Mouse (Mus musculus) midbrain, embryonic 16.5 days (tissue): ENCODE results near the gene H2-T3. TPM values are rescaled to one million over a fixed set of nuclear protein-coding genes. Genes with fewer than 3 reads are reported as not detected.
"Not testable (repeated sequence)": the region's sequence is repeated elsewhere in the genome, so short reads cannot be mapped to it uniquely, and the experiment has no call there.

Source experiments
- ATAC-seq: fragments of 200-750 bp; cut with Nextera tagmentation; 2 replicates; pipeline ENCODE4 v1.8.0; 2017; ENCODE audit warnings: moderate TSS enrichment
- H3K27ac ChIP-seq: fragments of 300-500 bp; sonication (generic); 2 replicates; pipeline ENCODE4 v1.5.1; 2014; ENCODE audit warnings: mild to moderate bottlenecking, low read length, mixed read lengths
- H3K27me3 ChIP-seq: fragments of 300-500 bp; sonication (generic); 2 replicates; pipeline ENCODE4 v1.6.1; 2014; ENCODE audit warnings: low read depth, low read length, mixed read lengths; ENCODE audit not compliant: control insufficient read depth, insufficient read depth
- H3K36me3 ChIP-seq: fragments of 300-500 bp; sonication (generic); 2 replicates; pipeline ENCODE4 v1.6.1; 2014; ENCODE audit warnings: mild to moderate bottlenecking, low read length, moderate library complexity, mixed read lengths; ENCODE audit not compliant: control insufficient read depth, insufficient read depth
- H3K4me1 ChIP-seq: fragments of 300-500 bp; sonication (generic); 2 replicates; pipeline ENCODE4 v1.6.1; 2014; ENCODE audit warnings: mild to moderate bottlenecking, low read length, mixed read lengths; ENCODE audit not compliant: control insufficient read depth, insufficient read depth
- H3K4me2 ChIP-seq: fragments of 300-500 bp; sonication (generic); 2 replicates; pipeline ENCODE4 v1.6.1; 2014; ENCODE audit warnings: mild to moderate bottlenecking, low read length, mixed read lengths
- H3K4me3 ChIP-seq: fragments of 300-500 bp; sonication (generic); 2 replicates; pipeline ENCODE4 v1.5.1; 2014; ENCODE audit warnings: low read depth, mild to moderate bottlenecking, low read length, moderate library complexity, mixed read lengths
- H3K9ac ChIP-seq: fragments of 300-500 bp; sonication (generic); 2 replicates; pipeline ENCODE4 v1.6.1; 2014; ENCODE audit warnings: low read depth, low read length, mixed read lengths
- H3K9me3 ChIP-seq: fragments of 300-500 bp; sonication (generic); replicated peaks from 2 replicates; pipeline ENCODE4 v1.6.1; 2014; ENCODE audit warnings: mild to moderate bottlenecking, low read length, mixed read lengths; ENCODE audit not compliant: control insufficient read depth, poor library complexity, severe bottlenecking
- WGBS: fragments of 180-500 bp; shearing (Covaris S2); extraction: QIAGEN DNeasy Blood & Tissue Kit; methylation state at CpG from one replicate; pipeline ENCODE4 v1.1.7; 2014; 5-methylcytosine and 5-hydroxymethylcytosine counted together
- polyA plus RNA-seq: library from polyadenylated mRNA; unstranded; fragments of >200 nt; fragmentation: Nextera tagmentation; extraction: Ambion mirVana; gene quantifications from 2 replicates; pipeline ENCODE4 v1.2.1, GENCODE M21; 2015

H2-T3 gene
- not detected in 2 replicates for polyA plus RNA-seq

DNA sequence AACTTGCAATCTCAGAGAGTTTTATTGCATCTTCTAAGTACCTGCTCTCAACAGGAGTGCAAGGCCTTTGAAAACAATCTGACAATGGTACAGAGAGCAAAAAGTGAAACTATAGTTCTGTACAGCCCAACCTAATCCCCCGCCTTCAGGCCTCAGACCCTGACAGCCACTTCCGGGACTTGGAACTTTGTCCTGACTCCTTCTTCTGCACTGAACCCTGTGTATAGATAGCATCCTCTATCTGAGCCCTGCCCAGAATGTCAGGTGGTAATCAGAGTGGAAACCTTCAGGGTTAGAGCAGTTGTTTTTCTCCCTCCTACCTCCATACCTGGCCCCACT lies at the start of gene H2-T3:
Gene H2-T3 (minus strand): TSS at position 119 of the 339 bp plus-strand sequence.
- ATAC-seq: no peak
- no peaks in the 10 kb centered on the region for H3K36me3 ChIP-seq
- peaks cover 5% of the 10 kb centered on the region for H3K27me3 ChIP-seq
- H3K4me3 ChIP-seq: no peak within 1 kb of the TSS
- no peaks in the 10 kb centered on the region for H3K4me1 ChIP-seq
- no peak within 1 kb of the TSS for H3K4me2 ChIP-seq
- no peaks in the 10 kb centered on the region for H3K9me3 ChIP-seq
- 71% methylated on average over 2 of the region's 2 CpGs for WGBS
- H3K9ac ChIP-seq: no peak within 1 kb of the TSS
- H3K27ac ChIP-seq: no peak within 1 kb of the TSS

DNA sequence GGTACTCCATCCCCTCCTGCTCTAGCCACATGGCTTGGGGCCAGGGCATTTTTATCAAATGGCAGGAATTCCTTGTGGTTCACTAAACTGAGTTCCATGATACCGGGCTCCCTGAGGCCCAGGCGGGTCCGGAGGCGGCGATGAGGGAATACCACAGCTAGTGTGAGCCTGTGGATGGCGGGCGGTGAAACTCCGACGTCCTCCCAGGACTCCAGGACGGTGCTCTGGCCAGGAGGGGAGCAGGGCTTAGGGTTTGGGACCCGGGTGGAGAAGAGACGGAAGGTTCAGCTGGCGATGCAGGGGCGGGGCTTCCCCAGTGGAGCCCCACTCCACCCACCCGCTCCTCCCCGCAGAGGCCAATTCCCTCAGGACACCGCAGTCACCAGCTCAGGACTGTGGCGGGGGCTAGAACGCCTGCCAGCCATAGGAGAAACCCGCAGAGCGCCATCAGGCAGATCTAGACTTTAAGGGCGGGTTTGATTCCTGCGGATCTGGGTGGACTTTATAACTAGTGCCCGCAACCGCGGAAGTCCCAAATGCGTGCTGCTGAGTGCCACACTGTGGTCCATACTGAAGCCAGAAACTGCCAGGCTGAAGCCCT lies 47.3 kb upstream of the H2-T3 start:
- Histone ChIP-seq H3K4me1 (peaks cover 4% of the 10 kb centered on the region; the same call in 1 of the 2 replicates), H3K27ac (no peak overlapping the region), H3K4me2 (peak overlapping the region; percentile 69), H3K36me3 (no peaks in the 10 kb centered on the region), H3K27me3 (peaks cover 9% of the 10 kb centered on the region), H3K4me3 (peak overlapping the region; percentile 33), H3K9me3 (no peaks in the 10 kb centered on the region), H3K9ac (peak overlapping the region; percentile 55; the same call in 1 of the 2 replicates)
- 3% methylated on average over 27 of the region's 27 CpGs for WGBS
- ATAC-seq: peak; percentile 58; the same call in 1 of the 2 replicates

DNA sequence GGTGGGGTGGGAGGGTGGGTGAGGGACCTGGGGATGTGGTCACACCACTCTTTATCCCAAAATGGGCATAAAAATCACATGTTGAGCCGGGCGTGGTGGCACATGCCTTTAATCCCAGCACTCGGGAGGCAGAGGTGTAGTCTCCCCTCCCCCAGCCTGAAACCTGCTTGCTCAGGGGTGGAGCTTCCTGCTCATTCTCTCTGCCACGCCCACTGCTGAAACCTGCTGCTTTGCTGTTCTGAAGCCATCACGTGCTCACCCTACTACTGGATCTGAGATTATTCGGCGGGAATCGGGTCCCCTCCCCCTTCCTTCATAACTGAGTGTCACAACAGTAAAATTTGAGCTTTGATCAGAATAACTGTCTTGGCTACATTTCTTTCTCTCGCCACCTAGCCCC lies 45.2 kb upstream of the H2-T3 start:
- not testable (repeated sequence) for H3K36me3 ChIP-seq, H3K4me1 ChIP-seq, H3K4me2 ChIP-seq, H3K4me3 ChIP-seq, ATAC-seq, H3K9me3 ChIP-seq, H3K27me3 ChIP-seq, H3K27ac ChIP-seq, H3K9ac ChIP-seq
- whole genome bisulfite sequencing: 36% methylated on average over 8 of the region's 9 CpGs

DNA sequence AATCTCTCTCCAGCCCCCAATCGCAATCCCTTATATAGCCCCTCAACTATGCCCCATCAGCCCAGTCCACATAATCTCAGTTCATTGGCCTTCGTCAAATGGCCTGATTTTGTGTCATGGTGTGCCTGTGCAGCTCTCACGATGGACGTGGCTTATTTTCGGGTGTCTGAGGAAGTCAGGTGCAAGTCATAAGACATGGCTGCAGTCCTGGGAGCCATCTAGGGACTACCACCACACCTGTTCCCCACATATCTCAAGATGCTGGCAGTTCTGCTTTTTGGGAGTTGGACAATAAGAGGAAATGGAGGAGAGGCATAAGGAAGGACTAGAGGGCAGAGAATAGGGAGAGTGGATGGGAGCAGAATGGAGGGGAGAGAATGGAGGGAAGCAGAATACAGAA lies 43.5 kb upstream of the H2-T3 start:
- no peak overlapping the region for H3K4me3 ChIP-seq
- no peaks in the 10 kb centered on the region for H3K9me3 ChIP-seq
- no peaks in the 10 kb centered on the region for H3K36me3 ChIP-seq
- 90% methylated on average over 5 of the region's 5 CpGs for WGBS
- no peak overlapping the region for H3K4me2 ChIP-seq
- no peak overlapping the region for H3K9ac ChIP-seq
- ATAC-seq: no peak
- H3K27ac ChIP-seq: no peak overlapping the region
- peaks cover 13% of the 10 kb centered on the region for H3K27me3 ChIP-seq
- H3K4me1 ChIP-seq: peaks cover 4% of the 10 kb centered on the region; the same call in 1 of the 2 replicates

DNA sequence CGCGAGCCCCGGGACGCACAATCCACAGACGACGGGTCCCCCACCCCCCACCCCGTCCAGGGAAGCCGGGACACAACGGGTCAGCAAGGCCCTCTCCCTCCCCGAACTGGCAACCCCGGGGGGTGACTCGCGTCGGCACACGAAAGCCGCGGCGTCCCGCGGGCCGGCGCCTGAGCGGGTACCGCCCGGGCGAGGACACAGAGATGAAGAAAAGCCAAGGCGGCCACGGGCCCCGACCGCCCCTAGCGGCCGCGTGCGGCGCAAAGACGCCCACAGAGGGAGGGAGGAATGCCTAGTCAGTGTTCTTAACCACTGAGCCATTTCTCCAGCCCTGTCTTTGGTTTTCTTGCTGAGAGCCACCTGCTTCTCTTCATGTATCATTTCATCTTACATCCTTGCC lies 41.2 kb upstream of the H2-T3 start:
- Histone ChIP-seq H3K9ac (no peak overlapping the region), H3K36me3 (no peaks in the 10 kb centered on the region), H3K27me3 (peaks cover 10% of the 10 kb centered on the region; the same call in 1 of the 2 replicates), H3K27ac (no peak overlapping the region), H3K9me3 (no peaks in the 10 kb centered on the region), H3K4me1 (no peaks in the 10 kb centered on the region), H3K4me3 (no peak overlapping the region), H3K4me2 (no peak overlapping the region)
- WGBS: 7% methylated on average over 36 of the region's 36 CpGs
- ATAC-seq: no peak

DNA sequence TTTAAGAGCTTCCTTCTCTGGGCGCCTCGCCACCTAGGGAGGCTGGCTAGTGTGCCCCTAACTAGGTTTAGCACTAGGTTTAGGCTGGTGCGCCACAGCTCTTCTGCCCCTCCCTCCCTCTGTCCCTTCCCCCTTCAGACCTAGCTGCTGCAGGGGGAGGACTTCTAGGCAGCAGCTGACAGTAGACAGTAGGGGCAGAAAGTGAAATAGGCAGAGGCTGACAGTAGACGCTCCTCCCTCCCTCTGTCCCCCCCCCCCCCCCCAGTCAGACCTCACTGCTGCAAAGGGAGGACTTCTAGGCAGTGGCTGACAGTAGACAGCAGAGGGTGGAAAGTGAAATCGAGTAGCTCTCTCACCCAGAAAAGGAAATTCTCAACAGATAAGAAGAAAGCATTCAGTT lies 39.0 kb upstream of the H2-T3 start:
- H3K4me2 ChIP-seq: no peak overlapping the region
- no peak for ATAC-seq
- H3K4me1 ChIP-seq: no peaks in the 10 kb centered on the region
- H3K4me3 ChIP-seq: no peak overlapping the region
- WGBS: 16% methylated on average over 5 of the region's 5 CpGs
- no peaks in the 10 kb centered on the region for H3K9me3 ChIP-seq
- H3K36me3 ChIP-seq: no peaks in the 10 kb centered on the region
- H3K27me3 ChIP-seq: peaks cover 24% of the 10 kb centered on the region
- no peak overlapping the region for H3K27ac ChIP-seq
- no peak overlapping the region for H3K9ac ChIP-seq

DNA sequence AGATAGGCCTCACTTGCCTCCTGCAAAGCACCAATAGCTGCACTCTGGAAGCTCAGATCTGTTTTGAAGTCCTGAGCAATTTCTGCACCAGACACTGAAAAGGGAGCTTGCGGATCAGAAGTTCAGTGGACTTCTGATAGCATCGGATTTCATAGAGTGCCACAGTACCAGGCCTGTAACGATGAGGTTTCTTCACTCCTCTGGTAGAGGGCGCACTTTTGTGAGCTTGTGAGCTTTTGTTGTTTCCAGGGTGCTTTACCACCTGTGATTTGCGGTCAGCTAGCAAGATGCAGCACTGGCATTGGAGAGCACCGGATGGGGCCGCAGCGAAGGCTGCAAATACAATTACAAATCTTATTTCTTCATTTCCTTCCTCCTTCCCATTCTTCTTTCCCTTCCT lies 36.8 kb upstream of the H2-T3 start:
- H3K9me3 ChIP-seq: no peaks in the 10 kb centered on the region
- H3K27me3 ChIP-seq: peaks cover 20% of the 10 kb centered on the region
- H3K4me3 ChIP-seq: no peak overlapping the region
- H3K27ac ChIP-seq: no peak overlapping the region
- H3K4me1 ChIP-seq: no peaks in the 10 kb centered on the region
- WGBS: 20% methylated on average over 8 of the region's 8 CpGs
- no peak overlapping the region for H3K9ac ChIP-seq
- no peak overlapping the region for H3K4me2 ChIP-seq
- ATAC-seq: no peak
- H3K36me3 ChIP-seq: no peaks in the 10 kb centered on the region

DNA sequence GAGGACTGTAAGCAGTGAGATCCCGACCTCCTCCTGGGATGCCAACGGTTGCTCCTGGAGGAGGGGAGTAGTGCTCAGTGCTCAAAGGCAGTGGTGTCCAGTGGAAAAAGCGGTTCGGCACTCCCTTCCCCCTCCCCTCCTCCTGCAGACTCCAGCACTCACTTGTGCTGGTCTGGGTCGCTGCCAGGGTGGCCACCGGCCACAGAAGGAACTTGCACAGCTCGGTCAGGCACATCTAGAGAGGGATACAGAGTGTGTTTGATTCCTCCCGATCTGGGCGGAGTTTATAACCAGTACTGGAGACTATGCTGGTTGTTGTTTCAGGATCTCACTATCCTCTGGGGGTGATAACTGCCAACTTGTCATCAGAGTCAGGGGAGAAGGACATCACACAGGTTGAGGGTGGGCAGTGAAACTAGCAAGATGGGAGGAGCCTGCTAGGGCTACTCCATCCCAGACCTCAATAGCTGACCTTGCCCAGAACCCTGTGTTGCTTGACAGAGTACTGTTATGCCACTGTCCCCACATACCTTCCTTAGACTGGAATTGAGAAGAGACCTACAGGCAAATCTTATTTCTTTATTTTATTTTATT lies 35.2 kb upstream of the H2-T3 start:
- no peak overlapping the region for H3K27ac ChIP-seq
- H3K36me3 ChIP-seq: no peaks in the 10 kb centered on the region
- H3K4me1 ChIP-seq: no peaks in the 10 kb centered on the region
- H3K9me3 ChIP-seq: no peaks in the 10 kb centered on the region
- H3K9ac ChIP-seq: no peak overlapping the region
- H3K4me3 ChIP-seq: no peak overlapping the region
- no peak overlapping the region; the same call in 1 of the 2 replicates for H3K4me2 ChIP-seq
- ATAC-seq: no peak
- peaks cover 20% of the 10 kb centered on the region for H3K27me3 ChIP-seq
- WGBS: 7% methylated on average over 9 of the region's 9 CpGs

DNA sequence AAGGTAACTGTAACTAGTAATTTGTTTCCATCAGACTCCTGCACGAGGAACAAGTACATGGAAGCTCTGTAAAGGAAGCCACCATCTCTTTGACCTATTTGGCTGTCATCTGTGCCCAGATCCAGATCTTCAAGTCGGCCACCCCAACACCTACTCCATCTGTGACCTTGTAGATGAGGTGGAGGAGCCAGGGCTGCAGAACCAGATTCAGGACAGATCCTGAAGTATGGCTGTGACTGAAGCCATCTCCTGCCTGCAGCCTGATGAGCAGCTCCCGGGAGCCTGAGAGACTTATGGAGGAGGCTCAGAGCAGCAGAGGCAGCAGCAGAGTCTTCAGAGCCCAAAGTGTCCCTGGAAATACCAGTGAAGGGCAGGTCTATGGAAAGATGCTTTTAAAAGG lies 34.4 kb upstream of the H2-T3 start:
- Histone ChIP-seq H3K36me3 (no peaks in the 10 kb centered on the region), H3K4me3 (no peak overlapping the region), H3K27me3 (peaks cover 20% of the 10 kb centered on the region), H3K9ac (no peak overlapping the region), H3K27ac (no peak overlapping the region), H3K4me1 (no peaks in the 10 kb centered on the region), H3K4me2 (no peak overlapping the region), H3K9me3 (no peaks in the 10 kb centered on the region)
- 56% methylated on average over 3 of the region's 3 CpGs for WGBS
- ATAC-seq: no peak
